Mouse (Mus musculus): ENCODE data around the gene Krtap1-5. TPM values are rescaled to one million over a fixed set of nuclear protein-coding genes. Genes with fewer than 3 reads are reported as not detected.

Krtap1-5 gene
- polyA plus RNA-seq, 1 experiment from 2014 or later, result not detected

- peak; percentile 3 for DNase-seq
- H3K27ac ChIP-seq (replicated peaks; ENCODE audit: low read depth, low read length), result no peak overlapping the region
- H3K4me1 ChIP-seq (ENCODE audit: control insufficient read depth, insufficient read depth, low read length), result no peaks in the 10 kb centered on the region
- H3K9ac ChIP-seq (replicated peaks; ENCODE audit: low read length), result no peak overlapping the region
- no peaks in the 10 kb centered on the region for H3K27me3 ChIP-seq (ENCODE audit: control insufficient read depth, insufficient read depth, low read length)
- H3K4me2 ChIP-seq (ENCODE audit: low read length), result no peak overlapping the region
- H3K36me3 ChIP-seq (ENCODE audit: control insufficient read depth, insufficient read depth, low read length), result no peaks in the 10 kb centered on the region
- no peak for ATAC-seq (ENCODE audit: low FRiP score, low TSS enrichment)
- no peak overlapping the region for H3K4me3 ChIP-seq (replicated peaks; ENCODE audit: low read depth, low read length)
- WGBS, result 95% methylated on average over 7 of the region's 7 CpGs
- H3K9me3 ChIP-seq (ENCODE audit: control insufficient read depth, low read length), result no peaks in the 10 kb centered on the region
Measured at GRCm38 (mm10) chr11:99585096-99585495, 4.3 kb upstream of the Krtap1-5 start.

GRCm38 (mm10) chr11:99583245-99583704 lies 2.5 kb upstream of the Krtap1-5 start, which contains the start of gene Krtap1-4:
Gene Krtap1-4, minus strand, starts transcription at chr11:99583654.
- H3K4me2 ChIP-seq (ENCODE audit: low read length), result no peak within 1 kb of the TSS
- ATAC-seq (ENCODE audit: low FRiP score, low TSS enrichment), result no peak
- 79% methylated on average over 5 of the region's 5 CpGs for WGBS

DNA sequence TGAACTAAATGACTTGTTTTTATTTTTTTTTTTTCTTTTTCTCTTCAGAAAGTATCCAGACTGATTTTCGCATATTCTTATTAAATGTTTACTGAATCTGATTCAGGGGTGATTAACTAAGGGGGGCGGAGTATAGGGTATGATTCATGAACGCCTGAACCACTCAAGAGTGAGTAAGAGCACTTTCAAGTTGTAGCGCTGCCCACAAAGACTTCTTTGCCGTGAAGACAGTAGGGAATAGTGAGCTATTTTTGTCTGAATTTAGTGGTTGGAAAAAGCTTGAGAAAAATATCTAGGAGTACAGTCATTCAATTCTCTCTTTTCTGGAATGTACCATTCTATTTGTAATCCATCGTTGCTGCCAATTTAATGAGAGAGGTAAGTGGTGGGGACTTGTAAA lies 748 bp upstream of the Krtap1-5 start:
- WGBS, result 90% methylated on average over 6 of the region's 6 CpGs
- Histone ChIP-seq H3K9ac (replicated peaks; ENCODE audit: low read length) (no peak overlapping the region), H3K4me1 (ENCODE audit: control insufficient read depth, insufficient read depth, low read length) (no peaks in the 10 kb centered on the region), H3K36me3 (ENCODE audit: control insufficient read depth, insufficient read depth, low read length) (no peaks in the 10 kb centered on the region), H3K27ac (replicated peaks; ENCODE audit: low read depth, low read length) (no peak overlapping the region), H3K4me2 (ENCODE audit: low read length) (no peak overlapping the region), H3K4me3 (replicated peaks; ENCODE audit: low read depth, low read length) (no peak overlapping the region), H3K9me3 (ENCODE audit: control insufficient read depth, low read length) (no peaks in the 10 kb centered on the region), H3K27me3 (ENCODE audit: control insufficient read depth, insufficient read depth, low read length) (no peaks in the 10 kb centered on the region)
- ATAC-seq (ENCODE audit: low FRiP score, low TSS enrichment) (no peak), DNase-seq (no peak)

More at GRCm38 (mm10) chr11:99583245-99583704, 2.5 kb upstream of the Krtap1-5 start, which contains the start of gene Krtap1-4:
- no peak for DNase-seq
- H3K27me3 ChIP-seq (ENCODE audit: control insufficient read depth, insufficient read depth, low read length), result no peaks in the 10 kb centered on the region
- H3K9ac ChIP-seq (replicated peaks; ENCODE audit: low read length), result no peak within 1 kb of the TSS
- H3K4me1 ChIP-seq (ENCODE audit: control insufficient read depth, insufficient read depth, low read length), result no peaks in the 10 kb centered on the region
- no peaks in the 10 kb centered on the region for H3K9me3 ChIP-seq (ENCODE audit: control insufficient read depth, low read length)
- H3K36me3 ChIP-seq (ENCODE audit: control insufficient read depth, insufficient read depth, low read length), result no peaks in the 10 kb centered on the region
- no peak within 1 kb of the TSS for H3K4me3 ChIP-seq (replicated peaks; ENCODE audit: low read depth, low read length)
- H3K27ac ChIP-seq (replicated peaks; ENCODE audit: low read depth, low read length), result no peak within 1 kb of the TSS

GRCm38 (mm10) chr11:99581051-99581450 lies 235 bp upstream of the Krtap1-5 start:
- Histone ChIP-seq H3K9ac (replicated peaks; ENCODE audit: low read length) (no peak overlapping the region), H3K4me2 (ENCODE audit: low read length) (no peak overlapping the region), H3K9me3 (ENCODE audit: control insufficient read depth, low read length) (no peaks in the 10 kb centered on the region), H3K27me3 (ENCODE audit: control insufficient read depth, insufficient read depth, low read length) (no peaks in the 10 kb centered on the region), H3K36me3 (ENCODE audit: control insufficient read depth, insufficient read depth, low read length) (no peaks in the 10 kb centered on the region), H3K4me3 (replicated peaks; ENCODE audit: low read depth, low read length) (no peak overlapping the region), H3K4me1 (ENCODE audit: control insufficient read depth, insufficient read depth, low read length) (no peaks in the 10 kb centered on the region), H3K27ac (replicated peaks; ENCODE audit: low read depth, low read length) (no peak overlapping the region)
- ATAC-seq (ENCODE audit: low FRiP score, low TSS enrichment), result no peak
- no peak for DNase-seq
- WGBS, result 94% methylated on average over 5 of the region's 5 CpGs

DNA sequence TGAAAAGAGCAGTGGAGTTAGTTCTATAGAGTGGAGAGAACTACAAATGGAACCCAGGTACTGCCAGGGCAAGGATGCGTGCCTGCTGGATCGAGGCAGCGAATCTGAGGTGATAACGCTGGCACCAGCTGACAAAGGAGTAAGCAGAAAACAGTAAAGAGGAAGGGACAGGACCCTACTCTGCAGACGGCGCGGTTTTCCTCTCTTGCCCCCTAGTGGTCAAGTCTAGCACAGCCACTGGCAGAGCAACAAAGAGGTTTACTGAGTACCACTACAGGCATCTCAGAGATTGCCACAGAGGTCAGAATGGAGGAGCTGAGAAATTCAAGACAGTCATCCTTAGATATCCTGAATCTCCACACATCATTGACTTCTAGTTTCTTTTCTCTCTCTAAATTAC lies 6.7 kb downstream of the Krtap1-5 start:
- no peak overlapping the region for H3K4me3 ChIP-seq (replicated peaks; ENCODE audit: low read depth, low read length)
- H3K9ac ChIP-seq (replicated peaks; ENCODE audit: low read length), result 0 out of 2 replicates have a peak overlapping the region, but pooled peaks have one; percentile 21
- no peaks in the 10 kb centered on the region for H3K36me3 ChIP-seq (ENCODE audit: control insufficient read depth, insufficient read depth, low read length)
- WGBS, result 2% methylated on average over 7 of the region's 7 CpGs
- H3K4me1 ChIP-seq (ENCODE audit: control insufficient read depth, insufficient read depth, low read length), result no peaks in the 10 kb centered on the region
- peak; percentile 89 for DNase-seq
- peak overlapping the region; percentile 45 for H3K4me2 ChIP-seq (ENCODE audit: low read length)
- no peaks in the 10 kb centered on the region for H3K27me3 ChIP-seq (ENCODE audit: control insufficient read depth, insufficient read depth, low read length)
- H3K27ac ChIP-seq (replicated peaks; ENCODE audit: low read depth, low read length), result no peak overlapping the region
- no peaks in the 10 kb centered on the region for H3K9me3 ChIP-seq (ENCODE audit: control insufficient read depth, low read length)
- no peak; the same call in 1 of the 2 replicates for ATAC-seq (ENCODE audit: low FRiP score, low TSS enrichment)

- Histone ChIP-seq H3K9me3 (ENCODE audit: control insufficient read depth, low read length) (no peaks in the 10 kb centered on the region), H3K4me3 (replicated peaks; ENCODE audit: low read depth, low read length) (no peak overlapping the region), H3K27ac (replicated peaks; ENCODE audit: low read depth, low read length) (no peak overlapping the region), H3K9ac (replicated peaks; ENCODE audit: low read length) (no peak overlapping the region), H3K27me3 (ENCODE audit: control insufficient read depth, insufficient read depth, low read length) (no peaks in the 10 kb centered on the region), H3K4me1 (ENCODE audit: control insufficient read depth, insufficient read depth, low read length) (no peaks in the 10 kb centered on the region), H3K4me2 (ENCODE audit: low read length) (no peak overlapping the region), H3K36me3 (ENCODE audit: control insufficient read depth, insufficient read depth, low read length) (no peaks in the 10 kb centered on the region)
- ATAC-seq (ENCODE audit: low FRiP score, low TSS enrichment) (no peak), DNase-seq (peak; percentile 2)
- 4% methylated on average over 4 of the region's 4 CpGs for WGBS
Measured at GRCm38 (mm10) chr11:99573164-99573563, 7.7 kb downstream of the Krtap1-5 start.

DNA sequence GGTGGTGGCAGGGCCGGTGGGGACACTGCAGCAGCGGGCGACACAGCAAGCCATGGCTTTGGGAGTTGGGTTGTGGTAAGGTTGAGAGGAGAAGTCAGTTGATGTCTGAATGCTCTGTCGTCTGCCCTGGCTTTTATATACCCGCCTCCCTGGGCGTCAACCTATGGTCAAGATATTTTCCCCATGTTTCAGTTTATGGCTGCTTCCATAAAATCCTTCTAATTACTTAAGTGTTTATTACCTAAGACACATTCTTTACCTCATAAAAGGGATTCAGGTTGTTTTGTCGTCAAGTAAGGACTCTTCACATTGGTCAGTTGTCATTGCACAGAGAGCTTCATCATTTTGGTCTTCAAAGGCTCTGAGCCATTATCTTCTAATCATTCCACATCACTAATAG lies 14.3 kb downstream of the Krtap1-5 start, which contains the start of gene Krtap3-1:
TSS of gene Krtap3-1 (minus strand) at position 101 of the 400 bp plus-strand sequence.
- Histone ChIP-seq H3K4me3 (replicated peaks; ENCODE audit: low read depth, low read length) (no peak within 1 kb of the TSS), H3K9me3 (ENCODE audit: control insufficient read depth, low read length) (no peaks in the 10 kb centered on the region), H3K27me3 (ENCODE audit: control insufficient read depth, insufficient read depth, low read length) (no peaks in the 10 kb centered on the region), H3K27ac (replicated peaks; ENCODE audit: low read depth, low read length) (no peak within 1 kb of the TSS), H3K36me3 (ENCODE audit: control insufficient read depth, insufficient read depth, low read length) (no peaks in the 10 kb centered on the region), H3K9ac (replicated peaks; ENCODE audit: low read length) (no peak within 1 kb of the TSS), H3K4me2 (ENCODE audit: low read length) (no peak within 1 kb of the TSS), H3K4me1 (ENCODE audit: control insufficient read depth, insufficient read depth, low read length) (no peaks in the 10 kb centered on the region)
- WGBS, result 96% methylated on average over 7 of the region's 7 CpGs
- ATAC-seq (ENCODE audit: low FRiP score, low TSS enrichment) (no peak), DNase-seq (no peak)

DNA sequence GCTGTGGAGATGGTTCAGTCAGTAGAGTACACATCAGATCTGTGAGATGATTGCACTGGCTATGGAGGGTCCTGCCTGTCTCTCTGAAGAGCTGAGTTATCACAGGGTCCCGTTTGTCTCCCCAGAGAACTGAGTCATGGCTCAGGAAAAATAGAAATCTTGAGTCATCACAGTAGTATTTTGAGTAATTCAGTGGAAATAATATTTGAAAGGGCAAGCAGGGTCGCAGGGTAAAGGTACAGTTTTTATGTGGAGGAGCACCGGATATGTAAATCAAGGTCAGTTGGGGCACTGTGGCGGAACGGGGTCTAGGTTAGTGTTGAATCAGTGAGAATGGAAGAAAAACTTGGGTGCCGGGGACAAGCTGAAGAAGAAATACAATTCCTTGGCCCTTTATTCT lies 18.2 kb downstream of the Krtap1-5 start:
- Histone ChIP-seq H3K9me3 (ENCODE audit: control insufficient read depth, low read length) (no peaks in the 10 kb centered on the region), H3K4me2 (ENCODE audit: low read length) (no peak overlapping the region), H3K9ac (replicated peaks; ENCODE audit: low read length) (no peak overlapping the region), H3K4me1 (ENCODE audit: control insufficient read depth, insufficient read depth, low read length) (no peaks in the 10 kb centered on the region), H3K27ac (replicated peaks; ENCODE audit: low read depth, low read length) (no peak overlapping the region), H3K27me3 (ENCODE audit: control insufficient read depth, insufficient read depth, low read length) (no peaks in the 10 kb centered on the region), H3K36me3 (ENCODE audit: control insufficient read depth, insufficient read depth, low read length) (no peaks in the 10 kb centered on the region), H3K4me3 (replicated peaks; ENCODE audit: low read depth, low read length) (no peak overlapping the region)
- ATAC-seq (ENCODE audit: low FRiP score, low TSS enrichment) (no peak), DNase-seq (no peak)
- 84% methylated on average over 6 of the region's 6 CpGs for WGBS

GRCm38 (mm10) chr11:99559366-99559765 lies 21.4 kb downstream of the Krtap1-5 start, which contains the start of gene Gm11939:
Gene Gm11939, minus strand, starts transcription at chr11:99559466.
- H3K9me3 ChIP-seq (ENCODE audit: control insufficient read depth, low read length), result no peaks in the 10 kb centered on the region
- H3K9ac ChIP-seq (replicated peaks; ENCODE audit: low read length), result no peak within 1 kb of the TSS
- H3K4me3 ChIP-seq (replicated peaks; ENCODE audit: low read depth, low read length), result no peak within 1 kb of the TSS
- H3K4me2 ChIP-seq (ENCODE audit: low read length), result no peak within 1 kb of the TSS
- H3K4me1 ChIP-seq (ENCODE audit: control insufficient read depth, insufficient read depth, low read length), result no peaks in the 10 kb centered on the region
- 91% methylated on average over 9 of the region's 9 CpGs for WGBS
- H3K27me3 ChIP-seq (ENCODE audit: control insufficient read depth, insufficient read depth, low read length), result no peaks in the 10 kb centered on the region
- no peak within 1 kb of the TSS for H3K27ac ChIP-seq (replicated peaks; ENCODE audit: low read depth, low read length)
- H3K36me3 ChIP-seq (ENCODE audit: control insufficient read depth, insufficient read depth, low read length), result no peaks in the 10 kb centered on the region
- no peak for DNase-seq
- ATAC-seq (ENCODE audit: low FRiP score, low TSS enrichment), result no peak

Measured in midbrain, embryonic 14.5 days (tissue).